Mouse (Mus musculus): ENCODE data around the gene Vcl.

- no peak for TF ChIP-seq CHD2 (IDR thresholded peaks at IDR 0.05; ENCODE audit: low read length)
- TF ChIP-seq KAT2A (IDR thresholded peaks at IDR 0.05; ENCODE audit: insufficient replicate concordance, low read length): no peak
- TF ChIP-seq NELFE (IDR thresholded peaks at IDR 0.05; ENCODE audit: low read depth, low read length): no peak
- TF ChIP-seq ZMIZ1 (IDR thresholded peaks at IDR 0.05; ENCODE audit: low read depth, low read length): no peak
- TF ChIP-seq EP300 (IDR thresholded peaks at IDR 0.05; ENCODE audit: low read length): no peak
- TF ChIP-seq CTCF (conservative IDR thresholded peaks at IDR 0.05 in 1 of 2, IDR thresholded peaks at IDR 0.05 in 1 of 2; ENCODE audit: low read depth in 2 of 2, low read length in 2 of 2): no peak
- no peak for TF ChIP-seq MAX (IDR thresholded peaks at IDR 0.05; ENCODE audit: low read length)
- no peak for TF ChIP-seq E2F4 (IDR thresholded peaks at IDR 0.05; ENCODE audit: insufficient replicate concordance, low read depth, low read length)
- no peak for TF ChIP-seq MXI1 (IDR thresholded peaks at IDR 0.05; ENCODE audit: low read depth, low read length)
- TF ChIP-seq POLR2A (IDR thresholded peaks at IDR 0.05; ENCODE audit: low read depth, low read length): no peak
- TF ChIP-seq CHD1 (IDR thresholded peaks at IDR 0.05; ENCODE audit: low read depth, low read length): no peak
- TF ChIP-seq MEF2A (IDR thresholded peaks at IDR 0.05; ENCODE audit: borderline replicate concordance, low read depth, low read length): no peak
- TF ChIP-seq USF2 (conservative IDR thresholded peaks at IDR 0.05; ENCODE audit: low read depth, low read length): no peak
Observed at GRCm38 (mm10) chr14:21082823-21083222, 153.6 kb downstream of the Vcl start.

Data from CH12.LX (cell line).